Mouse (Mus musculus): ENCODE data around the gene Skint7. TPM values are rescaled to one million over a fixed set of nuclear protein-coding genes. Genes with fewer than 3 reads are reported as not detected.
"Not testable (repeated sequence)": the region's sequence is repeated elsewhere in the genome, so short reads cannot be mapped to it uniquely, and the experiment has no call there.

Skint7 gene
- polyA plus RNA-seq (2011; ENCODE audit: insufficient read length, low read depth, missing spikeins), result not detected in 2 replicates

DNA sequence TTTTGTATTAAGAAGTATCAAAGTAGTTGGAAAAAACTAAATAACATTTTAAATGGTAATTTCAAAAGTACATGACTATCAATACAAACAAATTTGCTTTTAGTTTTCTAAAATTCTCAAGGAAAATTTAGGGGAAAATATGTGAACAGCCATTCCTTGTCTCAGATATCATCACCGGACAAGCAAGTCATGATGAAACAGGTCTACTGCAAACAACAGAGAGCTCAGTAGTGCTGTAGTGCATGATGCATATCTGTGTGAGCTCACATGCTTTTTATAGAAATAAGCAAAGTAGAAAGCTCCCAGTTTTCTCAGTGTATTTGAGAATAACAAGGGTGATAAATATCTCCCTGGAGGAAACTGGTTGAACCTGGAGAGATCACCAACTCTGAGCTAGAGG is at the start of gene Skint7:
TSS of gene Skint7 (plus strand) at position 301 of the 400 bp plus-strand sequence.
- Histone ChIP-seq H3K27ac (ENCODE audit: insufficient read depth, low read length) (no peak within 1 kb of the TSS), H3K4me1 (ENCODE audit: control insufficient read depth, insufficient read depth, low read length) (no peaks in the 10 kb centered on the region), H3K4me3 (ENCODE audit: insufficient read depth, low read length) (no peak within 1 kb of the TSS)
- TF ChIP-seq CTCF (IDR thresholded peaks at IDR 0.05; ENCODE audit: borderline replicate concordance, insufficient read depth, low read length) (no peak), POLR2A (IDR thresholded peaks at IDR 0.05; ENCODE audit: low read depth, low read length) (no peak)

DNA sequence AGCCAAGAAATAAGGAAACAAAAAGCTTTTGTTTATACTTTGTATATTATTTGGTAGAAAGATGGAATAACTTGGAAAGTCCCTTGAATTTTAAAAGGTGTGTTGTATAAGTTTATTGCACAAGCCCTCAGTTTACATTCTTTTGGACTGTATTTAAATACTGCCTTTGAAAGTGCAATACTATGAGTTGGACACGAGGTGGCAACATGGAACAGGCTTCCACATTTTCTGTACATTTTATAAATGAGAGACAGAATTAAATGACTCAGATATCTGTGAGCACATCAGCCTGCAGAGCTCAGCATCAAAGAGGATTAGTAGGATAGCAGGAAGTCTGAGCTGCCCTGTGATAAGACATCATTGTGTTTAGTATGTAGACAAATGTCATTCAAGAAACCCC is 11.4 kb upstream of the Skint7 start:
- H3K4me3 ChIP-seq (ENCODE audit: insufficient read depth, low read length), result no peak overlapping the region
- TF ChIP-seq CTCF (IDR thresholded peaks at IDR 0.05; ENCODE audit: borderline replicate concordance, insufficient read depth, low read length), result no peak
- TF ChIP-seq POLR2A (IDR thresholded peaks at IDR 0.05; ENCODE audit: low read depth, low read length), result no peak
- no peak overlapping the region for H3K27ac ChIP-seq (ENCODE audit: insufficient read depth, low read length)
- no peaks in the 10 kb centered on the region for H3K4me1 ChIP-seq (ENCODE audit: control insufficient read depth, insufficient read depth, low read length)

DNA sequence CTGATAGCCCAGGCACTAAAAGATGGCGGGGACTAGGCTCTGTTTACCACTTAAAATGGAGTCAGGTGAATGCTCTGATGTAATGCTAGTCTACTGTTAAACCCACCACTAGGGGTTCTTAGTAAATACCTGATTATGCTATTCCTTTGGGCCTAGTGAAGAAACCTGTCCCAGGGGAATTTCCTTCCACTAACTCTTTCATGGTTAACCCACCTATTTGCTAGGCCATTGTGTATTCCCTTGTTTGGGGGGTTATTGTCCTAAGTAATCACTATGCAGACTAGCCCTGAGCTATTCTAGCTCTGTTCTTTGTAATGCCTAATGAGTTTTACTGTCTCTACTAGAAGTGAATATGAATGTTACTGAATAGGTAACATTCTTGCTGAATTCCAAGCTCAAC is 9.5 kb upstream of the Skint7 start:
- H3K27ac ChIP-seq (ENCODE audit: insufficient read depth, low read length); H3K4me3 ChIP-seq (ENCODE audit: insufficient read depth, low read length); H3K4me1 ChIP-seq (ENCODE audit: control insufficient read depth, insufficient read depth, low read length): not testable (repeated sequence)

DNA sequence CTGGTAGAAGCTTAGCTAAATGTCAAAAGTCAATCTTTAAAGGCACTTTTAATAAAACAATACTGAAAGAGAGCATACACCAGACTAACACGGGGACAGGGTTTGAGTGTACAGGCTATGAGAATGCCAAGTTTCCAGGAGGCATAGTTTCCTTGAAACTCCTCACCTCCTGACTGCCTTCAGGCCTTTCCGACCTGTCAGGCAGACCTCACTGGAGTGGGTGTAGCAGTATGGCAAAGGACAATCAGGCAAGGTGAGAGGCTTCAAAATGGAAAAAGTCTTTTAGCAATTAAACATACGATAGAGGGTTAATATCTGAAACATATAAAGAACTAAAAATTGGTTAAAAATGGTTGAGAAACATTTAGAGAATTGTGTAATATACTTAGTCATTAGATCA is 9.1 kb upstream of the Skint7 start:
- H3K4me3 ChIP-seq (ENCODE audit: insufficient read depth, low read length), result no peak overlapping the region
- TF ChIP-seq CTCF (IDR thresholded peaks at IDR 0.05; ENCODE audit: borderline replicate concordance, insufficient read depth, low read length) (no peak), POLR2A (IDR thresholded peaks at IDR 0.05; ENCODE audit: low read depth, low read length) (no peak)
- H3K4me1 ChIP-seq (ENCODE audit: control insufficient read depth, insufficient read depth, low read length), result no peaks in the 10 kb centered on the region

DNA sequence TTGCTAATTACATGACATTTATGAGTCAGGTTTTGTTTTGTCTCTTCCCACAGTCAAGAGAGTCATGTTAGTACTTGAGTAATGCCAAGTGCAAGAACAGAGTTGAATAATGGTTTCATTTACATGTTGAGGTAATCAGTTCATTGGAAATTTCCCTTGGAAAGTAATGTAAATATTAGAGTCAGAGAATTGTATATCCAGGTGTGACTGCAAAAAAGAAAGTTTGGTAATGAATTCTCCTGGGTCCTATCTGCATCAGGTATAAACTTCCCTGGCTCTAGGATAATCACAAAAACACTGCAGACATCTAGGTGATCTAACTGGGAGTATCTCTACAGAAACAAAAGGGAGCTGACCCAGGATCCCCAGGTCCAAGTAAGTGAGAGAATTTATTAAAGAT is 33.2 kb downstream of the Skint7 start, which contains the start of gene Skint1:
TSS of gene Skint1 (plus strand) at position 301 of the 400 bp plus-strand sequence.
- Histone ChIP-seq H3K27ac (ENCODE audit: insufficient read depth, low read length) (no peak within 1 kb of the TSS), H3K4me1 (ENCODE audit: control insufficient read depth, insufficient read depth, low read length) (no peaks in the 10 kb centered on the region), H3K4me3 (ENCODE audit: insufficient read depth, low read length) (no peak within 1 kb of the TSS)
- no peak for TF ChIP-seq CTCF (IDR thresholded peaks at IDR 0.05; ENCODE audit: borderline replicate concordance, insufficient read depth, low read length)
- TF ChIP-seq POLR2A (IDR thresholded peaks at IDR 0.05; ENCODE audit: low read depth, low read length), result no peak

More for the DNA sequence above, 9.1 kb upstream of the Skint7 start:
- no peak overlapping the region for H3K27ac ChIP-seq (ENCODE audit: insufficient read depth, low read length)

Other genes with a start within 250 kb of the Skint7 start
- not detected in 2 replicates for gene Slc5a9, start 70.0 kb upstream of the Skint7 start, polyA plus RNA-seq (2011; ENCODE audit: insufficient read length, low read depth, missing spikeins)
- not detected in 2 replicates for gene Skint8, start 53.5 kb upstream of the Skint7 start, polyA plus RNA-seq (2011; ENCODE audit: insufficient read length, low read depth, missing spikeins)
- gene Skint1, start 33.3 kb downstream of the Skint7 start, polyA plus RNA-seq (2011; ENCODE audit: insufficient read length, low read depth, missing spikeins), result not detected in 2 replicates
- not detected in 2 replicates for gene Skint4, start 99.1 kb downstream of the Skint7 start, polyA plus RNA-seq (2011; ENCODE audit: insufficient read length, low read depth, missing spikeins)